Mouse (Mus musculus) yolk sac, embryonic 10.5 days (tissue): ENCODE measurements around the gene Zfp579.
"Not testable (repeated sequence)": the region's sequence is repeated elsewhere in the genome, so short reads cannot be mapped to it uniquely, and the experiment has no call there.

Experiments used
- DNase-seq: peaks from one replicate; pipeline ENCODE4 v3.0.0-alpha.2; 2017; ENCODE audit warnings: low spot score

The Zfp579 gene

GRCm38 (mm10) chr7:4996003-4996895 is at the start of gene Zfp579:
Gene Zfp579 (minus strand): TSS chr7:4996158.
- DNase-seq, result peak; percentile 90

DNA sequence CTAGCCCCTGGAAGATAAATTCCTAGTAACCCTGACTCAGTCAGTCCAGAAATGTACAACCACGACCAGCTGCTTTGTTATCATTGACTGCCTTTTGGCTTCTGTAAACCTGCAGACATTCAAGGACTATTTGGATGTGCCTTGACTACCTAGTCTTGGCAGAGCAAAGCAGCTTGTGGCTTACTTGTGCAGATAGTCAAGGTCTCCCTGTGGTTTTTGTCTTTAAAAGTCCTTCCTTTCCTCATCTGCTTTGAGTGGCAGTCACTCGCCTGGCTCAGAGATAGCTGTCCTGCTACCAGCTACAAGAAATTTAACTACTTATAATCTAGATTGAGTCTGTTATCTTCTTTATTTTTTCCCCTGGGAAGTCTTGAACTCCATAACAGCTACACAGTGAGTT is 49.0 kb upstream of the Zfp579 start:
- no peak for DNase-seq

DNA sequence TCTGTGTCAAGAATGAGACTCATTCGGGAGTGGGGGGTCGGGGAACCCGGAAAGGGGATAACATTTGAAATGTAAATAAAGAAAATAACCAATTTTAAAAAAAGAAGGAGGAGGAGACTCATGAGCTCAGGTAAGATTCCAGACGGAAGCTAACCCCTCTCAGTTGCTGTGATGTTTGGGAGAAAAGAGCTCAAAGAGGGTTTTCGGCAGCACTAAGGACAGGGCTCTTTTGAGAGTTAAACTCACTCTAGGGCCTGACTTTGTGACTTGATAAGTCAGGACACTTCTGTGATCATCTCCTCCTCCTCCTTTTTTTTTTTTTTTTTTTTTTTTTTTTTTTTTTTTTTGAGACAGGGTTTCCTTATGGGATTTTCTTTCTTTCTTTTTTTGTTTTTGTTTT is 43.0 kb upstream of the Zfp579 start:
- DNase-seq, result no peak

- peak; percentile 94 for DNase-seq
These were observed 42.3 kb upstream of the Zfp579 start, which contains the start of gene Zfp784 for GRCm38 (mm10) chr7:5038109-5038732. Gene Zfp784 (minus strand): TSS chr7:5038446.

GRCm38 (mm10) chr7:5037467-5037866 is 41.5 kb upstream of the Zfp579 start:
- DNase-seq, result no peak

- DNase-seq, result no peak
These were observed 41.1 kb upstream of the Zfp579 start for GRCm38 (mm10) chr7:5037026-5037425.

DNA sequence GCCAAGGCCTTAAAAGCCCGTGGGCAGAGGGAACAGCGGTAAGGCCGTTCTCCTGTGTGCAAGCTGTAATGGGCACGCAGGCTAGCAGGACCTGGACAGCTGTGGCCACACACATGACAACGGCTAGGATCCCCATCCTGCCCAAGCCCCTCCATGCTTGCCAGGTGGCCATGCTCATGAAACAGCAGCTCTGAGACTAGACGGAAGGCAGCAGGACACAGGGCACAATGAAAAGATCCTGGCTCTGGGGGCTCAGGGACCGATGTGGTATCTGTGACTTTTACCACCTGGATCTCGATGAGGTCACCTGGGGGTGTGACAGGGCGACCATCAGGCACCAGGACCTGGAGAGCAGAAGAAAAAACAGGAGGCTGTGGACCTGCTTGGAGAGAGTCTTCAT is 40.2 kb upstream of the Zfp579 start:
- no peak for DNase-seq

DNA sequence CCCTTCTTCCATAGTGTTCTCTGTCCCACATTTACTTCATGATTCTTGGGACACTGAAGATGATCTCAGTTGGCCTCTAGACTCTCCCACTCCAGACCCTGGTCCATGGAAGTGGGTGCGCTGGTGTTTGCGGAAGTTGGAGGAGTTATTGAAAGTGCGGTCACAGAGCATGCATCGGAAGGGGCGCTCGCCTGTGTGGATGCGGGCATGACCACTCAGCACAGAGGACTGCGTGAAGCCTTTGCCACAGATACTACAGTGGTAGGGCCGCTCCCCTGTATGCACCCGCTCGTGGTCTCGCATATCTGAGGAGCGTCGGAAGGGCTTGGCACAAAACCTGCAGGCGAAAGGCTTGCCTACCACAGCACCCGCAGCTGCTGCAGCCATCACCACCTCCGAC is 39.7 kb upstream of the Zfp579 start:
- no peak for DNase-seq

GRCm38 (mm10) chr7:5033818-5034217 is 37.9 kb upstream of the Zfp579 start, which contains the start of gene 4632433K11Rik:
Gene 4632433K11Rik (plus strand): TSS chr7:5034118.
- no peak for DNase-seq

- DNase-seq, result no peak
These were observed 35.5 kb upstream of the Zfp579 start for GRCm38 (mm10) chr7:5031496-5031895.

- no peak for DNase-seq
These were observed 34.8 kb upstream of the Zfp579 start for GRCm38 (mm10) chr7:5030554-5031275.

DNA sequence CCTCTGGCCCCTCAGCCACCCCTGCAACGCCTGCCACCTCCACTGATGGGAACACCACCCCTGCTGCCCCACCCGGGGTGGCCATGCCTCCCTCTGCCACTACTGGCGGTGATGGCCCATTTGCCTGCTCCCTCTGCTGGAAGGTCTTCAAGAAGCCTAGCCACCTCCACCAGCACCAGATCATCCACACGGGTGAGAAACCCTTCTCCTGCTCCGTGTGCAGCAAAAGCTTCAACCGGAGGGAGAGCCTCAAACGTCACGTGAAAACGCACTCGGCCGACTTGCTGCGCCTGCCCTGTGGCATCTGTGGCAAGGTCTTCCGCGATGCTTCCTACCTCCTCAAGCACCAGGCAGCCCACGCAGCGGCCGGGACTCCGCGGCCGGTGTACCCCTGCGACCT is 34.0 kb upstream of the Zfp579 start:
- DNase-seq, result no peak

DNA sequence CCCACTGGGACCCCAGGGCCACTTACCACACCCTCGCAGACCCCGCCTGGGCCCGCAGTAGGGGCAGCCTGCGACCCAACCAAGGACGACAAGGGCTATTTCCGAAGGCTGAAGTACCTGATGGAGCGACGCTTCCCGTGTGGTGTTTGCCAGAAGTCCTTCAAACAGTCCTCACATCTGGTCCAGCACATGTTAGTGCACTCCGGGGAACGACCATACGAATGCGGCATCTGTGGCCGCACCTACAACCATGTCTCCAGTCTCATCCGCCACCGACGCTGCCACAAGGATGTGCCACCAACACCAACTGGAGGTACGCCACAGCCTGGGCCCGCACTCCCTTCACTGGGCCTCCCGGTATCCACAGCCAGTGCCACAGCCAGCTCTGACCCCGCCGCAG is 33.6 kb upstream of the Zfp579 start:
- no peak for DNase-seq

DNA sequence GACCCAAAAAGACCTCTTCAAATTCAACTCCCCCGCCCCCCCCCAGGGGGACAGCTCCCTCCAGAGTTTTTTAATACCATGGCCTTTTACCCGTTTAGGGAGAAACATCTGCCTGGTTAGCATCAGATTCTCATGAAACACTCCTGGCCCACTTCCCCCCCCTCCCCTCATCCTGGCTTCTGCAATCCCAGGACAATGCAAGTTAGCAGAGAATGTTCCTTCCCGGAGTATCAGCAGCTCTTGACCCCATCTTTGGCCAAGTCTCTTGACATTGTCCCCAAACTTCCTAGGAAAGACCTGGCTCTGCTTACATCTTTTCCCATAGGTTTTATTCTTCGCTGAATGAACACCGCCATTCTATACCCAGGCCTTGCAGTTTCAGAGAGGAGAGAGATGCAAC is 25.2 kb upstream of the Zfp579 start:
- no peak for DNase-seq

DNA sequence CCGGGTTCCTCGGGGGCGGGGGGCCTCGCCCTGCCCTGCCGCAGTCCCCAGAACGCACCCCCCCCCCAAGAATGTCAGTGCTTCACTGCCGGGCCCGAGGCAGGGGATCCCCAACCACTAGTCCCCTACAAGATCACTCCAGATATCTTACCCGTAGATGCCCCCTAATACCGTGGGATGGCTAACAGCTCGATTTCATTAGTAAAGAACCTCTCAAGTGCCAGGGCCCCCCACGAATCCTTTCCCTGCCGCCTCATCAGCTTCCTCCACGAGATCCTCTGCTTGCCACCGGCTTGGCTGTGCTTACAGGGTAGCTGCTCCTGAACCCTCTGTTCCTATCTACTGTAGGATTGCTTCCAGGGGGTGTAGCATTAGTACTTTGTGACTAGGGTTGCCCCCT is 24.7 kb upstream of the Zfp579 start:
- no peak for DNase-seq

DNA sequence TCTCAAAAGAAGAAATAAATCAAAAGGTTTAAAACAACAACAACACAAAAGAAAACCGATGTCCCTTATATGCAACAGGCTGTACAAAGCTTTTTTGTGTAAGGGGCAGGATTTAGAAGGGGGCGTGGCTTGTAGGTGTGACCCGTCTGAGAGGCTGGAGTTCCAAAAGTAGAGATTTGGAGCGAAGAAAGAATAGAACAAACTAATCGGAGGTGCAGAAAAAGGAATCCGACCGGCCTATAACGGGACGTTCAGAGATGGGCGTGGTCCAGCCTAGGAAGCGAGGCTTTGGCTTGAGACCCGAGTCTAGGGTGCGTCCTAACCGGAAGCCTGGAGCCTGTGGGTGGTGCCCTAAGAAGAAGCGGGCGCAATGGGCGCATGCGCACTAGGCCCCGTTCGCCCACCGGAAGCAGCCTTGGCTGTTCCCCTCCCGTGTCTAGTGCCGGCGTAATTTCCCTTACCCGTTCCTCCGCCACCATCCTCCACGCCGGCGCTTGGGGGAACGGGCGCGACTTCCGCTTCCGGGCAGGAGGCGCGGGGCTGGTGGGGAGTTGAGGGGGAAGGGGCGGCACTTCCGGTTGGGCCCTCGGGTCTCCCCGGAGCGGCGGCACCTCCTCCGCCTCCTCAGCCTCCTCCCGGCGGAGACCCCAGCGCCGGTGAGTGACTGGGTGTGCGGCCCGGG is 24.2 kb upstream of the Zfp579 start, which contains the start of the genes Zfp865 and Ccdc106:
Zfp865 (plus strand) TSS at position 377 of the 682 bp plus-strand sequence.
Ccdc106 (plus strand) TSS at position 554 of the 682 bp plus-strand sequence.
- peak; percentile 99 for DNase-seq

DNA sequence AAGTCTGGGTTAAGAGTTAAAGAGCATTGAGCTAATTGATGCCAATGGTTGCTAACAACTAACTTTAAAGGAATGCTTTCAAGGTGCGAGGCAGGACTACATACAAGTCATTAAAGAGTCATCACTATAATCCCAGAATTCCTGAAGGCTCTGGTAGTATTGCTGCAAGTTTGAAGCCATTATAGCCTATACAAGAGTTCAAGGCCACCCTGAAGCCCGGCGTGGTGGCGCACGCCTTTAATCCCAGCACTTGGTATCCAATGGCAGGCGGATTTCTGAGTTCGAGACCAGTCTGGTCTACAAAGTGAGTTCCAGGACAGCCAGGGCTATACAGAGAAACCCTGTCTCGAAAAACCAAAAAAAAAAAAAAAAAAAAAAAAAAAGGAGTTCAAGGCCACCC is 23.6 kb upstream of the Zfp579 start:
- not testable (repeated sequence) for DNase-seq

GRCm38 (mm10) chr7:5017931-5018330 is 22.0 kb upstream of the Zfp579 start:
- DNase-seq, result no peak

DNA sequence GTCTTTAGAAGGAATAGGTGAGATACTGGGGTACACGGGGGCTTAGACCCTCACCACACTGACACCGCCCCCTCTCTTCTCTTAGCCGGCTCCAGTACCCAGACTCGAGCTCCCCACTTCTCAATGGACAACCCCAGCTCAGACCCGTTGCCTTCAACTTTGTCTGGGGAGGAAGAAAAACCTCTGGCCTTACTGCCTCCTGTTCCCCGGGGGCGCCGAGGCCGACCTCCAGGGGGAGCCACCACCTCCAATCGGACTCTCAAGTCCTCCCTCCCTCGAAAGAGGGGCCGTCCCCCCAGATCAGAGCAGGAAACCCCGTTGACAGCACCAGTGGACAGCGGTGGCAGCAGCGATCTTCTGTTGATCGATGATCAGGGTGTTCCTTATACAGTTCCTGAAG is 21.4 kb upstream of the Zfp579 start:
- DNase-seq, result no peak

- no peak for DNase-seq
These were observed 21.0 kb upstream of the Zfp579 start for GRCm38 (mm10) chr7:5016920-5017319.

DNA sequence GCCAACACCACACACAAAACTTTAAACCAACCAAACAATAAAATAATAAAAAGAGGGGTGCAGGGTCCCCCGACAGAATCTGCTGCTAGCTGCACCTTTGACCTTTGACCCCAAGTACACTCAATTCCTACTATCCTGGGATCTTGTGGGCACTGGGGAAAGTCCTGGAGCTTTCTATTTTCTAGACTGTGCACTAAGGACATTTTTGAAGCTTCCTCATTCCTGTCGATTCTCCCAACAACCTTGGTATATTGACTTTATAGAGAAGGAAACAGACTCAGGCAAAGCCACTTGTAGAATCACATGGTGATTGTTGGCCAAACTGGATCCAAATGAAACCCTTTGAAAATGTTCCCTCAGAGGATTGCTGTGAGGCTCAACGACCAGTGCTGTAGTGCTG is 20.1 kb upstream of the Zfp579 start:
- DNase-seq, result no peak
